Mouse (Mus musculus): ENCODE measurements at regions not wholly inside any gene's neighbourhood (a gene's known extent, or its start where the extent isn't known, plus 50 kb on each side); places are given as distances from the start of the nearest gene placed in this dataset.

DNA sequence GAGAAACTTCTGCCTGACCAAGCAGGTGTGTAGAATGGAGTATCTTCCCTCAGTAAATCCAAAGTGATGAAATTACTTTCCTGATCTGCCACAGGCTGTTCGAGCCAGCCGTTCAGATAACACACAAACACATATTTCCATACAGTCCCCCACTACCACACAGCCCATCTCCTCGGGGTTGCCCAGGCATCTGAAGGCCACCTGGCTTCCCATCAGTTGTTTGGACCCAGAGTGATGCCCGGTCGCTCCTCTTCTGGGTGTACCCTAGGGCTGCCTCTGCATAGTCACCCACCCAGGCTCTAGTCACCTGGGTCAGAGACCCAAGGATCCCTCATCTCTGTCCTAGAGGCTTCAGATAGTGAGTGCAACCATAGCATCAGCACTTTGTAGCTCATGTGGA lies 107.9 kb downstream of the CK137956 start:
- no peak for DNase-seq (ENCODE audit: low spot score)

DNA sequence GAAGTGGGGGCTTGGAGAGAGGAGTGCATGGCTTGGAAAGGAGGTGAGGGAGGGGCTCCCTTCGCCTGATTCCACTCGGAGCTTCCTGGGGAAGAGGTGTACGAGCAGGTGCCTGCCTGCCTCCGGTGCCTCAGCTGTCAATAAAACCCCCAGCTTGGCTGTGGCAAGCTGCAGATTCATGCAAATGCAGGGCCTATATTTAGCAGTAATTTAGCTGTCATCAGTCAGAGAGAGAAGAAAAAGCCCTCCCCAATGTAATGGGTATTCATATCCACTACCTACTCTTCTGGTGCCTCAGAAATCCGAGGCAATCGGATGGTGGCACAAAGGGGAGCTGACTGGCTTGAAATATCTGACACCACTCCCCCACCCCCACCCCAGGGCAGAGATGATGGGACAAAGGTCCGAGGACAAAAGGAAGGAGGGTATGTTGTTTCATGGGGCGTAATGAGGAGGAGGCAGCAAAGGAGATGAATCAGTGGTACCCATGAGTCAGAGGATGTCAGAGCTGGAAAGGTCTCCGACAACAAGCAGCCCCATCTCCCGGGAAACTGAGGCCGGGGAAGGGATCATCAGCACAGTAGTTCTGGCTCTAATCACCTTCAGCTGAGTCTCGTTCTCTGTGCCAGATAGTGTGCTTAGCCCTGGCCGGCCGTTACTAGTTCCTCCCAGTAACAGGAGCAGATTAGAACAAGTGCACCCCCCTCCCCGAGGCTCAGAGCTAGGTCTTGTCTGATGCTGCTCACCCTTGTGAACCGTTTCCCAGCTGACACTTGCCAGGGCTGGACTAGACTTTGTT lies 109.2 kb downstream of the CK137956 start:
- DNase-seq (ENCODE audit: low spot score), result no peak

DNA sequence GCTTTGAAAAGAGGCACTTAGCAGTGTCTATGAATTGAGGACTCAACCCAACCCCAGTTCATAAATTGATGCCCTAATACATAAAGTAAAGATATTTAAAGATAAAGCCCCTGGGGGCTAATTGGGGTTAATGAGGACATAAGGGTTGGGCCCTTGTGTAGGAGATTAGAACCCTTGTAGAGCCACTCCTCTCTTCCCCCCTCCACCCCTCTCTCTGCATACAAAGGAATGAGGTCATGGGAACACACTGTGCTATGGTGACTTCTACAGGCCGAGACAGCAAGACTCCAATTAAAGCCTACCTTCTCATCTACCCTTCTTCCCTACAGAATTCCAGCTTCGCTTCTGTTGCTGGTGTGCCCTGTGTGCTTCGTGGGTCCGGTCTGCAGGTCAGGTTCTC lies 110.5 kb downstream of the CK137956 start:
- no peak for DNase-seq (ENCODE audit: low spot score)

DNA sequence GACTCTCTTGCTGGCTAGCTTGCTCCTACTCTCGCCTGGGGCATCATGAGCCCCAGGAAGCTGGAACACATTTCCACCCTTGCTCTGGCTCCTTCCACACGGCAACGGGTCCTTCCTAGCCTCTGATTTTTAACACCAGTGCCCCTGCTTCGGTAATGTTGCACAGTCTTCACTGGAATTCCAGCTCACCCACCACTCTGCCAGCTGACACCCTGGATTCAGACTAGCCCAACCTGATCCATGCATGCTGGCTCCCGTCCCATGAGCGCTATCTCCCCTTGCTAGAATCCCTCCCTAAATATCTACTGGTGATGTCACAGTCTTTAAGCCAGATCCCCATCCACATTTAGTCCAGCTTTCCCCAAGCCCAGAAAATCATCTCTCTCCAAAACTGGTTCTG lies 111.2 kb downstream of the CK137956 start:
- DNase-seq (ENCODE audit: low spot score), result no peak

DNA sequence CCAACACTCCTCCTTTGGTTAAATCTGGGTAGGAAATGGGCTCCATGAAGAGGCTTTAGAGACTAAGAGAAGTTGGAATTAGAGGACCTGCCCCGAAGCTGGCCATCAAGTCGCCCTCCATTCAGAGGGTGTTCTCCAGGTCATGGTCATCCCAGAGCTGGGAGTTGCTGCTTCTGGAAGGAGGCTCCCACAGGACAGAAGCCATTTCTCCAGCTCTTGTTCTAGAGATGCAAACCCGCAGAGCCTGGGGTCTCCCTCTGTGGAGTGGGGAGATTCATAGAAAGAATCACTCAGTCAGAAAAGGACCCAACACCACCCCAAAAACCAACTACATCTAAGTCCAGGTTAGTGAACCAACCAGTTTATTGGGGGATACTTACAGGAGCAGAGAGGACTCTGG lies 112.2 kb downstream of the CK137956 start:
- no peak for DNase-seq (ENCODE audit: low spot score)

DNA sequence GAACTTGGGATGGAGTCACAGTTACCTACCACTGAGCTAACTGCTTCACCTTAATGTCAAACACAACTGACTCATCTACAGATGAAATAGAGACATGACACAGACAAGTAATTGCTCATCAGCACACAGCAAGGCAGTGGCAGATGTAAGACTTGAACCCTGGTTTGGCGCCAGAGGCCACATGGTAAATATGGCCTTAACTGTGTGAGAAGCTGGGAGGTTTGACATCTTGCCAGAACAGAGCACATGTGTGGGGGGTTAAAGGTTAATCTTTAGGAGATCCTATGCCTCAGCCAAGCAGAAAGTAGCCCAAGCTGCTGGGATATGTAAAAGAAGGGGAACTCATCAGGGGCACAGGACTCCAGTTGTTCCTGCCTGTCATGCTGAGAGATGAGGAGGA lies 114.9 kb downstream of the CK137956 start:
- DNase-seq (ENCODE audit: low spot score), result no peak

DNA sequence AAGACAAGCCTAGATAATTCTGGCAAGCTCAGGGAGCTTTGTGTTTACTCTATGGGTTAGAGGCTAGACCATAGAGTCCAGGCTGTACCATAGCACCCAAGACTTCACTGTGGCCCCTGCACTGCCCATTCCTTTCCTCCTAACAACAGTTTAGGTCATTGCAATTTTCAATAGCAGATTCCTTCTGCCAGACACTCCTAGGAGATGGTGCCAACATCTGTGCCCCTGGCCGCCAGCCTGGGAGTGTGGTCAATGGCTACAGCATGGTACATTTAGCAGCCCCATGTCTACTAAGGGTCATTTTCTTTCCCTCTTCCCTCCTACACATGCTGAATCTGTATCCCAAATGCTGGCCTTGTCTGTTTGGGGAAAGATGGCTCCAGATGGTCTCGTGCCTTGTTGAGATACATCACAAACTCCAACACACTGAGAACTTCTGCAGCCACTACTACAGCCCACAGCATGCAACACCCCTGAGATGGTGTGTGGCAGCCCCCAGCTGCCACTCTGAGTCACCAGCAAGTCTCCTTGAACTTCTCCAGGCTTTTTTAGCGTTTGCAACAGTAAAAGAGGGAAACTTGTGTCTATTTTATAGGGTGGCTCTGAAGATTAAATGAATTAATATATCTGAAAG lies 115.9 kb downstream of the CK137956 start:
- no peak for DNase-seq (ENCODE audit: low spot score)

DNA sequence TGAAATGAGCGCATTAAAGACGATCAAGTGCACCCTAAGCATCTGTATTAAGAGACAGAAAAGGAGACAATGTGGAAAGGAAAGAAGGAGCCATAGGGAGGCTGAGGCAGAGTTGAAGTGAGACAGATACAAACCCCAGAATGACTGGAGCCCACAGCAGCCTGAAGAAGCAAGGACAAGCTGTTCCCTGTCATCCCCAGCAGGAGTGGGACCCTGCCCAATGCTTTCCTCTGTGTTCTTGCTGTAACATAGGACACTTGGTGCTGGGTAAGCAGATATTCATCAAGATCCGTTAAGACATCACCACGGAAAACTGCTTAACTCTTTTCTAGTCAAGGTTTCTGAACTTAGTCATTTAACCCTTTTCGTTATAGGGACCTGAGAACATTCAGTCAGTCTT lies 121.4 kb downstream of the CK137956 start:
- DNase-seq (ENCODE audit: low spot score), result no peak

DNA sequence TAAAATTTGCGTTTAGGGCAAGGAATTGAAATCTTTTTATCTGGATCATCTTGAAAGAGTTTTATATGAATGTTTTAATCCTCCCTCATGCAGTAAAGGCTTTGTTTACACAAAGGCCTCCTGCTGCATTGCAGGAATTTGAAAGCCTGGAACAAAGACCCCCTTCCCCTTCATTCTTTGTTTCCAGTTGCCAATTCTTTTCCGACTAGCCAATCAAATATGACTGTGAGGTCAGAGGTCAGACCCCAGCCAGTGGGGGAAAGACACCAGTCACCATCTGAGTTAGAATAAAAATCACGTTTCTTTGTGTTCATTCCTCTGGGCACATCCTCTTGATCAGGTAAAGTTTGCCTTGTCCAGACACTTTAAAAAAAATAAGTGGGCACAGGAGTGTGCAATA lies 124.4 kb downstream of the CK137956 start:
- no peak for DNase-seq (ENCODE audit: low spot score)

DNA sequence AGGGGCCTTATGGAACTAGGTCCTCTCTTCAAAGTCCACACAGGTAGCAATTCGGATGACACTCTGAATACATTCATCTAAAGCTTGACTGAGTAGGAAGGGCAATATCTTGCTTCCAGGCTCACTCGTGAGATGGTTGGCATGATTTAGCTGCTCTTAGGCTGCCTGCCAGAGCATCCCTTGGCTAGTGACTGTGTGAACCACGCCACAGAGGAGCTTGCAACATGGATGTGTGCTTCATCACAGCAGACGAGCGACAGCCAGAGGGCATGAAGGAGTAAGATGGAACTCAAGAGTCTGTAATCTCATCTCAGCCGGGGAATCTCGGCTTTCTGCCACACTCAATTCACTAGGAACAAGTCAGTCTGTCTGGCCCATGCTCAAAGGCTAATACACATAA lies 127.3 kb downstream of the CK137956 start:
- DNase-seq (ENCODE audit: low spot score), result no peak

DNA sequence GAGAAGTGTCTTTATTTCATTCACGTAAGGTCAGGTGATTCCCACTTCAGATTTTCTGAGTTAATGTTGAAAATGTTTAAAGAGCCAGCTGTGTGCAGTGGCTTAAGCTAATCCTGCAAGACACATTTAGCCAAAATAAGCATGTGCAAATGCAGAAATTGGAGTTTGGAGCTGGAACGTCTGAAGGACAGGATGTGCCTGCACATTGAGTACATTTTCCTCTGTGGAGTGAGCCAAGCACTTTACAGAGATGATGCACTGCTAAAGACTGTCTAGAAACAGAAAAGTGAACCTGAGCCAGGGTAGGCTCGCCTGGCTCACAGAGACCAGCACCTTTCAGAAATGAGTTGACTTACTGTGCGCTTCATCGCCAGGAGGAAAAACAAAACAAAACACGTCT lies 137.1 kb downstream of the CK137956 start:
- no peak for DNase-seq (ENCODE audit: low spot score)

DNA sequence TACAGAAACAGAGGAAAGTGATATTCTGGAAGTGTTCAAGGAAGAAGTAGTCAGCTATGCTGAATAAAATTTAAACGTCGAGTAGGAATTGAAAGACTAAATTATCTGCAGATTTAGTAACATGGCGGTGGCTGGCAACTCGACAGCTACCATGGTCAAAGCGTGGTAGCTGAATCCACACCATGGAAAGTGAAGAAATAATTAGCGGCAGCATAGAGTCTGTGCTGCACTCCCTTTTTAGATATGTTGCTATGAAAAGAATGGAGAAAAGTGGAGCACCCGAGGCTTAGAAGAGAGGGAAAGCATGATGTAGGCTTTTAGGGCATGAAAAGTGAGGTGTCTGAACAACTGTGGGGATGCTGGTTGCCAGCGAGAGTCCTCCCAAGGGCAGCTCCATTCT lies 143.8 kb downstream of the CK137956 start:
- DNase-seq (ENCODE audit: low spot score), result no peak

DNA sequence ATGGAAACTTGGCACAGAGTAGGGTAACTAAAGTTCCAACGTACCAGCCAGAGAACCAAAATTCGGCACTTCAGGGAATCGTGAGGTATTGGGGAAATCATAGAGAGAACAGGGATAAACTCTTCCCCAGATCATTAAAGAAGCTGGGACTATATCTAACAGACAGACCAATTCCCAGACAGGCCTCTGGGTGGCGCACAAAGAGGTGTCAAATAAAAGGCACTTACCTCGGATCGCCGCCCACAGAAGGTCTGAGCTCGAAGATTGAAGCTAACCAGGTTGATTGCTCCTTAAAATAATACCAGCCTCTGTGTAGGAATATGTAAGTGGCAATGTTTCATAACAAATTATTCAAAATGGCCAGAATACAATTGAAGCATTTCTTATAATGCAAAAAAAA lies 151.2 kb downstream of the CK137956 start:
- DNase-seq (ENCODE audit: low spot score), result no peak

DNA sequence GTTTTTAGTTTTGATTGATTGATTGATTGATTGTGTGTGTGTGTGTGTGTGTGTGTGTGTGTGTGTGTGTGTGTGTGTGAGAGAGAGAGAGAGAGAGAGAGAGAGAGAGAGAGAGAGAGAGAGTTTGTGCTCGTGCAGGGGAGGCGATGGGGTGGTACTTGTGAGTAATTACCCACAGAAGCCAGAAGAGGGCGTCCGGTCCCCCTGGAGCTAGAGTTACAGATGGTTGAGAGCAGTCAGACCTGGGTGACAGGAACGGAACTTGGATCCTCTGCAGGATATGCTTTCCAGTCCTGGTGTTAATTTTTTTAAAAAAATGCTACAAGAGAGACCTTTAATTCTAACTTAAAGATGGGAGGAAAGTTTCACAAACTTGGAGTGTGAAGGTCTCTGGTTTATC lies 151.7 kb downstream of the CK137956 start:
- DNase-seq (ENCODE audit: low spot score), result no peak

DNA sequence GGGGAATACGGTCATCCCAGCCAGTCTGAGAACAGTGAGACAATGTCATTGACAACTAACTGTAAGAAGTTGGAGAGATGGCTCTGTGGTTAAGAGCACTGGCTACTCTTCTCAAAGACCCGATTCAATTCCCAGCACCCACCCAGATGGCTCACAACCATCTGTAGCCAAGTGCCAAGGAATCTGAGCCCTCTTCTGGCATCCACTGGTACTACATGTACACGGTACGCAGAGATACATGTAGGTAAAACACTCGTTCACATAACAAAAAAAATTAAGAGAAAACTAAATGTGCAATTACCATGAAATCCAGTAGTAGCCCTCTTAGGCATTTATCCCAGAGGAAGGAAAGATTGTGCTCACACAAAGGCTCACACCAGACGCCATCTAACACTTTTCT lies 156.1 kb downstream of the CK137956 start:
- DNase-seq (ENCODE audit: low spot score), result no peak

DNA sequence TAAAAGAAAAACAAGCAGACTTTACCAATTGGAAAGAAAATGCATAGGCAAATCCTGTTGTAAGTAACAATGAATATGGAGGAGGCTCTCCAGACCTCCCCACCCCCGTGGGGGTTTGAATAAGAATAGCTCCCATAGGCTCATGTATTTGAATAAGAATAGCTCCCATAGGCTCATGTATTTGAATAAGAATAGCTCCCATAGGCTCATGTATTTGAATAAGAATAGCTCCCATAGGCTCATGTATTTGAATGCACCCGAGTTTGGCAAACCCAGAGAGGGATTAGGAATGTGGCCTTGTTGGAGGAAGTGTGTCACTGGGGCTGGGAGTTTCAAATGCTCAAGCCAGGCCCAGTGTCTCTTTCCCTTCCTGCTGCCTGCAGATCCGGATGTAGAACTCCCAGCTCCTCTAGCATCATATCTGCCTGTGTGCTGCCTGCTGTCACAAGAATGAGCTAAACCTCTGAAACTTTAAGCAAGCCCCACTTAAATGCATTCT lies 158.7 kb downstream of the CK137956 start:
- no peak for DNase-seq (ENCODE audit: low spot score)

DNA sequence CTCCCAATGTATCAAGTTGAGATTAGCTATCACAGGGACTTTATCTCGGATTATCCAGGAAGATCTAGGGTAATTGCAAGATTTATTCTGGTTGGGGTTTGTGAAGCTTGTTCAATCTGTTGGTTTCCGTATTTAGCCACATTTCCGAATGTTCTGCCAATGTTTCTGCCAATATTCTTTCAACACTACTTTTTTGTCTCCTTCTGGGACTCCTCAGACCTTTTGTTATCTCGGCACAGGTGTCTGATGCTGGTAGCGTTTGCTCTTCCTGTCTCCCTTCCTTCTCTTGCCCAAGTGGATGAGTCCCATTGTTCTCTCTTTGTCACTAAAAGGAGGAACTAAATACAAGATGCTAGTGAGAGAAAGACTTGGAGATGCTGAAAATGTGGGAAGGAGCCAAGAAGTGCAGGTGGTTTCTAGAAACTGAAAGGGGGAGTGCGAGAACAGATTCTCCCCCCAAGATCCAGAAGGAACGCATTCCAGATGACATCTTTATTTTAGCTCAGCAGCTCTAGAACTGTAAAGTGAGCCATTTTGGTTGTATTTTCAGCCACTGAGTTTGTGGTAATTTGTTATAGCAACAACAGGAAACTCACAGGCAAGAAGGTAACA lies 159.7 kb downstream of the CK137956 start:
- no peak for DNase-seq (ENCODE audit: low spot score)

DNA sequence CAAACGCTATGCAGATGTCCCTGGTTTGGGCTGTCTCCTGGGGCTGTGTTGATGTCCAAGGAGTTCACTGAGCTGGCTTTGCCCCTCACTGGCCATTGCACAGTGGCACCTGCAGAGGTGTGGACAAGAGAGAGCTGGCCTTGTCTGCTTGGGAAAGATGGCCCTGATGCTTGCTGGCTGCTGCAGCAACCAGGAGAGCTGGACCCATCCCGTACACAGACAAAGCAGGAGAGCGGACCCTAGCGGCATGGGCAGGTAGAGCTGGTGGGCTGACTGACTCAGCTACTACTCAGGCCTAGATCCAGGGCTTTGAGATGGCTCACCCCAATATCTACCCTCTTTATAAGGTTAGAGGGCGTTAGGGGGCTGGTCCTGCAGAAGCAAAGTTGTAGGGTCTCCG lies 161.7 kb downstream of the CK137956 start:
- no peak for DNase-seq (ENCODE audit: low spot score)

DNA sequence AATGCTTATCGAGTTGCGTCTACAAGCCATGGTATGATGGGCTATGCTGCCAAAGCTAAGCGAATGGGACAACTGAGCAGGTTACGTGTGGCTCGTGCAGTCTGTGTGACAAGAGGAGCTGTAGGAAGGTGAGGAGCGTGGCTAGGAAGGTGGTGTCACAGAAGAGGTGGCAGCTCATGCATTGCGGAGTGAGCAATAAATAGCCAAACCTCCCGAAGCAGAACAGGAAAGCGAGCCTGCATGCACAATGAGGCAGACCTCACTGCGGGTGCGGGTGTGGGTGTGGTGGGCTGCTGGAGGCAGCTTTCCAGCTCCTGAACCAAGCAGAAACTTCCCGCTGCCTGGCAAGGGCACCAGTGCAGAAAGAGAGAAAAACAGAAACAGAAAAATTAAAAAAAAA lies 181.5 kb downstream of the CK137956 start:
- DNase-seq (ENCODE audit: low spot score), result no peak

DNA sequence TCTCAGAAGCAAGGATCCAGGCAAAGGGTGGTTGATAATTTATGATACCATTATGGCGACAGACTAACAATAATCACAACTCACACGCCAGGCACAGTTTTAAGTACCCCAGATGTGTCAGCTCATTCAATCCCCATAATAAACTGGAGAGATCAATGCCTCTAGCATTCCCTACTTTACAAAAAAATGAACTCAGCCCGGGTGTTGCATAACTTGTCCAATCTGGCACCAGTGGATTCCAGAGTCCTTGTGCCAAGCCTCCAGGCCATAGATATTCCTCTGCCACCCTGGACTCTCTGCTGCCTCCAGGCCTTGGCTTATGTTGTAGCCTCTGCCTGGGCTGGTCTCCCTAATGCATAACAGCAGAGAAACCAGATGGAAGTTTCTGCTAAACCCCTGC lies 185.0 kb downstream of the CK137956 start:
- no peak for DNase-seq (ENCODE audit: low spot score)

DNA sequence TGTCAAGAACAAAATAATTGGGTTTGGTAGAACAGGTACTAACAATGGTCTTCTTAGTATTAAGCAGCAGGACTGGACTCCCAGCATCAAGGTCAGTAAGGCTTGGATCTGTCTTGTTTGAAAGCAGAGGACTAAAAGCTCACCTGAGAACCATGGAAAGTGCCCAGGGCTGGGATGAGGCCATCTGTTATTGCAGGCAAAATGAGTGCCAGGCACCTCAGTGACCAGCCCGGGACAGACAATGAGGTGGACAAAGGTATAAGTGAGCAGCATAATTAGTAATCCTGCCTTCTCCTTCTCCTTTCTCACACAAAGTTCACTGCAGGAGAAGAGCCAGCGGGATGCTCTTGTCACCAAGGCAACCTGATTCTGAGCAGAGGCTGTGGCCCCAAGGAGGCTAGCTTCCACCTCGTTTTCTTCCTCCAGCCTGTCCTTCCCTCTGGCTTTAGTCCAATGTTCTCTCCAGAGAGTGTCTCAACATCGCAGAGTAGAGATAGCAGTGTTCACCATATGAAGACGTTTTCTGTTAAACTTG lies 198.7 kb downstream of the CK137956 start:
- DNase-seq (ENCODE audit: low spot score), result no peak

DNA sequence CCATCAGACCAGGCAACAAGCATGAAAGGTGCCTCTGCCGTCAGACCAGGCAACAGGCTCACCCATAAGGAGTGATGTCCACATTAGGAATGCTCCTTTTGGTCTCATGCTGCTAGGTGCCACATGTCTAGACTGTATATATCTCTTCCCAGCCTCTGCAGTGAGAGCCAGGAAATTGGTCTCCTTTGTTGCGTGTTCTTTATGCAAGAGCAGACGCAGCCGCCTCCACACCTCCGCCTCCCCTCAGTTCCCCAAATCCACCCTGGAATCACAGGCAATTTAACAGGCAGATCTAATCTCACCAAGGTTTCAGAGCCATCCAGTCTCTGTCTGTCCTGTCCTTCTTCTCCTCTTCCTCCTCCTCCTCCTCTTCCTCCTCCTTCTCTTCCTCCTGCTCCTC lies 207.0 kb downstream of the CK137956 start:
- no peak for DNase-seq (ENCODE audit: low spot score)

DNA sequence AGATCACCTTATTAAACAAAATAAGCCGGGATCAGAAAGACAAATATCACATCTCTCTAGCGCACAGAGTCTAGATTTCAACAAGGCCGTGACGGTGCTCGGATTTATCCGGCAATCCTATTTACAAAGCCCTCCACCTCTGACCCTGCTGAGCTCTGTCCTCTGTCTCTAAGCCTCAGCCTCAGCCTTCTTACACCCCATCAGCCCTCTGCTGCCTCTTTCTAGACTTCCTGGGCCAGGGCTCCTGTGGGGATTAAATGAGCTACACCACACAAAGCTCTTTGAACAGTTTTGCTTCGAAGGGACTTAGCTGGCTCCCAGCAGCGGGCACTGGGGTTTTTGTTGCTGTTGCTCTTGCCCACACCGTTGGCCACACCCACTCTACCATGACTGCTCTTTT lies 211.8 kb downstream of the CK137956 start:
- no peak for DNase-seq (ENCODE audit: low spot score)

All from urinary bladder, postnatal 14 days (tissue).